Mouse (Mus musculus): ENCODE data around the gene Sec24d.

DNA sequence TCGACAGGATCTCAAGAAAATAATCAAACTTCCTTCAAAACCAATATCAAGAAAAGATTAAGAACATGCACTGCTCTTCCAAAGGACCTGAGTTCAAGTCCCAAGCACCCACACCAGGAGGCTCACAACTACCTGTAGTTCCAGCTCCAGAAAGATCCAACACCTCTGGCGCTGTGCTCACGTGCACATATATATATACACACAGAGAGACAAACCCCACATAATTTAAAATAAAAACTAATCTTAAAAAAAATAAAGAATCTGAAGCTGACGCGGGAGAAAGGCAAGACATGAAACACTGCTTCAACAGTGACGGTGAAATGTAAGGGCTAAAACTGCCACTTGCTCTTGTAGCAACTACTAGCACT is 117.8 kb downstream of the Sec24d start:
- no peak for TF ChIP-seq POLR2A (IDR thresholded peaks at IDR 0.05; ENCODE audit: low read depth, low read length)
- TF ChIP-seq CTCF (conservative IDR thresholded peaks at IDR 0.05; ENCODE audit: insufficient read depth, insufficient read length, low read depth, low read length), result no peak

Data from kidney, adult 2 months (tissue).